Mouse (Mus musculus): ENCODE measurements around the gene Fam43b.

GRCm38 (mm10) chr4:138355496-138355895 lies 40.8 kb downstream of the Fam43b start:
- TF ChIP-seq POU5F1 (IDR thresholded peaks at IDR 0.05; ENCODE audit: borderline replicate concordance, low read length) (no peak), CTCF (conservative IDR thresholded peaks at IDR 0.05; ENCODE audit: low read length) (no peak), NANOG (IDR thresholded peaks at IDR 0.05; ENCODE audit: borderline replicate concordance, low read length) (no peak)

All from E14TG2a.4 (cell line).